Mouse (Mus musculus): ENCODE measurements around the gene Nelfb.

DNA sequence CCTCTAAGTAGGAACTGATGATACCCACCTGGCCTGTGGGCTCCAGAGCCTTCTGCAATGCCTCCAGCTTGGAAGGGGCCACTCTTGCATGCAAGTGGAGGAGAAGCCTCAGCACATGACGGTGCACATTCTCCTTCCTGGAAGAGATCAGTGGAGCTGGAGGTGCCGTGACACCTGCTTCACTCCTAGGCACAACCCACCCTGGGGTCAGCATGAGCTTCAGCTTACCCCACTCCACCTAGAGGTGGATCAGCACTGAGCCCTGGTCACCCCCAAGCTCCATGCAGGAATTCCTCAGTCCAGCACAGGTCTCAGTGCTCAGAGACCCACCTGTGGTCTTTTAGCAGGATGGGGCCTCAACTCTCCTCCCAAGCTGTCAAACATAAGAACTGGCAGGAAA is 10.7 kb downstream of the Nelfb start:
- TF ChIP-seq CTCF (conservative IDR thresholded peaks at IDR 0.05; ENCODE audit: insufficient read depth, insufficient read length, low read depth, low read length) (no peak), POLR2A (IDR thresholded peaks at IDR 0.05; ENCODE audit: low read depth, low read length) (no peak)

Data from kidney, adult 2 months (tissue).